Mouse (Mus musculus): ENCODE data around the gene Lrp2. TPM values are rescaled to one million over a fixed set of nuclear protein-coding genes. Genes with fewer than 3 reads are reported as not detected.

Gene Lrp2
- polyA plus RNA-seq, 1 experiment from 2014 or later: 0.08 TPM

DNA sequence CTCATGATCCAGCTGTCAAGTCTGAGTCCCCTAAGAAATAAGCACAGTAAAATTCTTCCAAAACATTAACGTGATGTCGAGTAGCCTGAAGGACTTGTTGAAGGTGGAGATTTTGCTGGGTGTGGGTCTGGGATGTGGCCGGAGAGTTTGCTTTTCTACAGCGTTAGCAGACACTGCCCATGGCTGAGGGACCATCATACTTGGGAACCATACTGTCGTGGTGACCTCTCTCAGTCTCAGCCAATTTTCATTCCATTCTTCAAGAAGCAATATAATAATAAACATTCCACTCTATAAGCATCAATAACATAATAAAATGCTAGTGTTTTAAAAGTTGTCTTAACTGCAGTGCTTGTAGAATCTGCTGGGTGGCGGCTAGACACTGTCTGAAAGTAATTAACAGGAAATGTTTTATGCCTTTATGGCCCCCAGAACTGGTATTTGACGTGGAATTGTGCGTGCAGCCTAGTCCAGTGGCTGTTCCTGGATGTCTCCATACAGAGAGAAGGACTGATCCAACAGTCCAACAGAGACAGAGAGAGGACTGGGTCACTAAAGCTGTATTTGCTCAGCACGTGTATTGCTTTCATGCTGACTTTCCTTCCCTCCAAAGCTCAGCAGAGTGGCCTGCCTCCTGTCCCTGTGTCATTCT, 190.1 kb downstream of the Lrp2 start:
- Histone ChIP-seq H3K36me3 (ENCODE audit: control insufficient read depth, insufficient read depth) (no peaks in the 10 kb centered on the region), H3K27me3 (ENCODE audit: control insufficient read depth, insufficient read depth, low read depth, low read length) (no peaks in the 10 kb centered on the region), H3K4me3 (ENCODE audit: low read depth, low read length) (no peak overlapping the region), H3K27ac (ENCODE audit: low read length) (no peak overlapping the region), H3K4me2 (ENCODE audit: low read depth, low read length) (no peak overlapping the region), H3K9ac (ENCODE audit: low read depth, low read length) (no peak overlapping the region), H3K4me1 (ENCODE audit: control insufficient read depth, low read depth, low read length) (no peaks in the 10 kb centered on the region), H3K9me3 (replicated peaks; ENCODE audit: control insufficient read depth, low read length) (no peaks in the 10 kb centered on the region)
- ATAC-seq (ENCODE audit: low read depth): no peak
- WGBS (ENCODE audit: insufficient replicate concordance): 62% methylated on average over 9 of the region's 9 CpGs

DNA sequence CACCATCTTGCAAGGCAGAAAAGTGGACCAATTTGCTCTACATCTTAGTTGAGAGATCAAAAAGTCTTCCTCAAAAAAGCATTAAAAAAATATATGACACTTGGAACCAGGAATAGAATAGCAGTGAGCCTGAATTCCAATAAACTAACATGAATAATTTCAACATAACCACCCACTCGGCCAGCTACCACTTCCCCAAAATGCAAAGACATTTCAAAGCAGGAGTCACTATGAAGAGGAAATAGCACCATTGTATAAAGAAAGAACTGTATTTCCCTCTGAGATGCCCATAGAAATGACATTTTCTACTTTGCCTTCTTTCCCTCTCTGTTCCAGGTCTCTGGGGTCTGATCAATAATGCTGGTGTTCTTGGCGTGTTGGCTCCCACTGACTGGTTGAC, 191.9 kb downstream of the Lrp2 start:
- H3K27ac ChIP-seq (ENCODE audit: low read length): no peak overlapping the region
- H3K4me3 ChIP-seq (ENCODE audit: low read depth, low read length): no peak overlapping the region
- 34% methylated on average over 2 of the region's 2 CpGs for WGBS (ENCODE audit: insufficient replicate concordance)
- no peaks in the 10 kb centered on the region for H3K27me3 ChIP-seq (ENCODE audit: control insufficient read depth, insufficient read depth, low read depth, low read length)
- H3K9me3 ChIP-seq (replicated peaks; ENCODE audit: control insufficient read depth, low read length): no peaks in the 10 kb centered on the region
- no peaks in the 10 kb centered on the region for H3K36me3 ChIP-seq (ENCODE audit: control insufficient read depth, insufficient read depth)
- no peak for ATAC-seq (ENCODE audit: low read depth)
- no peak overlapping the region for H3K9ac ChIP-seq (ENCODE audit: low read depth, low read length)
- no peak overlapping the region for H3K4me2 ChIP-seq (ENCODE audit: low read depth, low read length)
- no peaks in the 10 kb centered on the region for H3K4me1 ChIP-seq (ENCODE audit: control insufficient read depth, low read depth, low read length)

DNA sequence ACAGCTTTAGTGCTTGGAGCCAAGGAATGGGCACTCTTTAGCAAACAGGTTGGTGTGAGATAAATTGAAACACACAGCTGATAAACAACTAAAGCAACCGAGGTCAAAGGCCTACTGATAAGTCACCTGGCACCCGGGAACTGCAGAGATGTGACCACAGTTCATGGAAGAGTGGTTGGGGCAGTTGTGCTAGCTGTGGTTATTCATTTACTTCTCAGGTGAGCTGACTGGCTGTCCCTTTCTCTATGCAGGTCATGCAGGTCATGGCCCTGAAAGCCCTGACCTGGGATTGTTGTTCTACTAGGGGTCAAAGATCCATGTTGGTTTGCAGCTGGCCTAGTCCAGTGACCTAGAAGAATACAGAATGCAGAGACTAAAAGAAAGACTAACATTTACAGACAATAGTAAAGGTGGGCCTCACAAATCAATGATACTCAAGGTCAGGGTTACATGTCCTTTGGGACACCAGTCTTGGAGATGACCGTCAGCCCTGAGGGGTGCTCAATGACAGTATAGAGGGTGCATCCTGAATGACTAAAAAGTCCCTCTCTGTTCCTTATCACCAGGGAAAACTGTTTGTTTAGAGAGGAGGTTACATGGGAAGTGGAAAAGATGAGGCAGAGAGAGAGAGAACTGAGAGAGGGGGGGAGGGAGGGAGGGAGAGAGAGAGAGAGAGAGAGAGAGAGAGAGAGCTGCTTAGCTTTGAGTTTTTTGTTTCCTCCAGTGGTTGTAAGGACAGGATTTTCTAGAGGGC, 199.6 kb downstream of the Lrp2 start:
- no peaks in the 10 kb centered on the region for H3K36me3 ChIP-seq (ENCODE audit: control insufficient read depth, insufficient read depth)
- no peak overlapping the region for H3K4me3 ChIP-seq (ENCODE audit: low read depth, low read length)
- no peaks in the 10 kb centered on the region; the same call in 1 of the 2 replicates for H3K4me1 ChIP-seq (ENCODE audit: control insufficient read depth, low read depth, low read length)
- H3K27me3 ChIP-seq (ENCODE audit: control insufficient read depth, insufficient read depth, low read depth, low read length): no peaks in the 10 kb centered on the region
- no peak overlapping the region for H3K9ac ChIP-seq (ENCODE audit: low read depth, low read length)
- 37% methylated on average over 3 of the region's 3 CpGs for WGBS (ENCODE audit: insufficient replicate concordance)
- no peaks in the 10 kb centered on the region for H3K9me3 ChIP-seq (replicated peaks; ENCODE audit: control insufficient read depth, low read length)
- H3K4me2 ChIP-seq (ENCODE audit: low read depth, low read length): no peak overlapping the region
- peak overlapping the region; percentile 79 for H3K27ac ChIP-seq (ENCODE audit: low read length)
- peak; percentile 95 for ATAC-seq (ENCODE audit: low read depth)

DNA sequence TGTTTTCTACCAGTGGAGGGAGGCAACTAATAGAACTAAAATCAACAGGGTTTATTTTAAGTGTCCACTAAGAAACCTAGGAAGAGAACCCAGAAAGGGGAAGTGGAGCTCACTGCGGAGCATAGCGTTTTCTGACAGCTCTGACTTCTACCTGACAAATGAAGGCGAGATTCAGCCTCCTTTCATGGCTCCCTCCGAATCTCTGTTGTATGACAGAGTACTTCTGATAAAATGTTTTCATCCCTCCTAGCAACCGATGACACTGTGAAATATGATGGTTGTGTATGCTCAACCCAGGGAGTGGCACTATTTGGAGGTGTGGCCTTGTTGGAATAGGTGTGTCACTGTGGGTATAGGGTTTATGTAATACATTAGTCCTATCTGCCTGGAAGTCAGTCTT, 203.0 kb downstream of the Lrp2 start:
- H3K4me3 ChIP-seq (ENCODE audit: low read depth, low read length): no peak overlapping the region
- 25% methylated on average over 5 of the region's 5 CpGs for WGBS (ENCODE audit: insufficient replicate concordance)
- H3K27ac ChIP-seq (ENCODE audit: low read length): no peak overlapping the region
- H3K9ac ChIP-seq (ENCODE audit: low read depth, low read length): no peak overlapping the region
- no peak overlapping the region for H3K4me2 ChIP-seq (ENCODE audit: low read depth, low read length)
- H3K36me3 ChIP-seq (ENCODE audit: control insufficient read depth, insufficient read depth): no peaks in the 10 kb centered on the region
- no peaks in the 10 kb centered on the region for H3K9me3 ChIP-seq (replicated peaks; ENCODE audit: control insufficient read depth, low read length)
- no peaks in the 10 kb centered on the region for H3K27me3 ChIP-seq (ENCODE audit: control insufficient read depth, insufficient read depth, low read depth, low read length)
- ATAC-seq (ENCODE audit: low read depth): no peak
- H3K4me1 ChIP-seq (ENCODE audit: control insufficient read depth, low read depth, low read length): no peaks in the 10 kb centered on the region; the same call in 1 of the 2 replicates

DNA sequence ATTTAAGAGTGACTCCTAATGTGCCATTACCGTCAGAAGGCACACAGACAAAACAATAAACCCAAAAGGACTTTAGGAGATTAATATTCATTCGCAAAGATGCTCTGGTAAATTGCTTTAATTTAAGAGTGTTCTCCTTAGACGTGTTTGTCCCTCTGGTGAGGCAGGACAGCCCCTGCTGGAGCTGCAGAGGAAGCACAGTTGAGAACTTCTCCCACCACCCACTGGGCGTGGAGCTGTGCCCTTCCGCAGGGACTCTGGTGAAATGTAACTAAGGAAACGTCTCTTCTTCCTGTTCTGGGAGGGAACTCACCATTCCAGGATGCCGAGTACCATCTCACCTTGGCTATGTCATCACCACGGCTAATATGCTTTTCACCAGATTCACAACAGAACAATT, 204.1 kb downstream of the Lrp2 start:
- ATAC-seq (ENCODE audit: low read depth): no peak
- no peaks in the 10 kb centered on the region for H3K9me3 ChIP-seq (replicated peaks; ENCODE audit: control insufficient read depth, low read length)
- WGBS (ENCODE audit: insufficient replicate concordance): 27% methylated on average over 8 of the region's 8 CpGs
- H3K36me3 ChIP-seq (ENCODE audit: control insufficient read depth, insufficient read depth): no peaks in the 10 kb centered on the region
- no peak overlapping the region for H3K9ac ChIP-seq (ENCODE audit: low read depth, low read length)
- H3K4me3 ChIP-seq (ENCODE audit: low read depth, low read length): no peak overlapping the region
- no peak overlapping the region for H3K4me2 ChIP-seq (ENCODE audit: low read depth, low read length)
- no peaks in the 10 kb centered on the region for H3K4me1 ChIP-seq (ENCODE audit: control insufficient read depth, low read depth, low read length)
- H3K27me3 ChIP-seq (ENCODE audit: control insufficient read depth, insufficient read depth, low read depth, low read length): no peaks in the 10 kb centered on the region
- H3K27ac ChIP-seq (ENCODE audit: low read length): no peak overlapping the region

DNA sequence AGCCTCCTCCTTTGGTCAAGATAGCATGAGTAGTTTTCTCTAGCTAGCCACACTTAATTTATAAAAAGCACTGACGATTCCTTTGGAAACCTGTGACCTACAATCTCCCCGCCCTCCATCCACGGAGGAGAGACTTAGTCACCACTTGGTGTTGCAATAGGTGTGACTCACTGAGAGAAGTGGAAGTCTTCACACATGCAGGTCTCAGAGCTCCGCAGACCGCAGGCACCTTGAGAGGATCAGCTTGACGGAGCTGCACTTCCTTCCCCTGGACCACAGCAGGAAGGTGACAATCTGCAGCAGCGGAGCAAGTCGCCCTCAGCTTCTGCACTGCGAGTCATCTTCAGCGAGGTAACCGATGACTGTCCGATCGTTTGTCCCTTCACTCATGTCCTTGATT, 205.6 kb downstream of the Lrp2 start, which contains the start of gene Dhrs9:
Gene Dhrs9 (plus strand): TSS at position 165 of the 400 bp plus-strand sequence.
- Histone ChIP-seq H3K27ac (ENCODE audit: low read length) (no peak within 1 kb of the TSS), H3K4me2 (ENCODE audit: low read depth, low read length) (0 out of 2 replicates have a peak within 1 kb of the TSS, but pooled peaks have one; percentile 9), H3K27me3 (ENCODE audit: control insufficient read depth, insufficient read depth, low read depth, low read length) (no peaks in the 10 kb centered on the region), H3K4me1 (ENCODE audit: control insufficient read depth, low read depth, low read length) (no peaks in the 10 kb centered on the region), H3K4me3 (ENCODE audit: low read depth, low read length) (no peak within 1 kb of the TSS; the same call in 1 of the 2 replicates), H3K36me3 (ENCODE audit: control insufficient read depth, insufficient read depth) (no peaks in the 10 kb centered on the region), H3K9ac (ENCODE audit: low read depth, low read length) (no peak within 1 kb of the TSS), H3K9me3 (replicated peaks; ENCODE audit: control insufficient read depth, low read length) (no peaks in the 10 kb centered on the region)
- ATAC-seq (ENCODE audit: low read depth): peak; percentile 43; the same call in 1 of the 2 replicates
- 15% methylated on average over 13 of the region's 13 CpGs for WGBS (ENCODE audit: insufficient replicate concordance)

DNA sequence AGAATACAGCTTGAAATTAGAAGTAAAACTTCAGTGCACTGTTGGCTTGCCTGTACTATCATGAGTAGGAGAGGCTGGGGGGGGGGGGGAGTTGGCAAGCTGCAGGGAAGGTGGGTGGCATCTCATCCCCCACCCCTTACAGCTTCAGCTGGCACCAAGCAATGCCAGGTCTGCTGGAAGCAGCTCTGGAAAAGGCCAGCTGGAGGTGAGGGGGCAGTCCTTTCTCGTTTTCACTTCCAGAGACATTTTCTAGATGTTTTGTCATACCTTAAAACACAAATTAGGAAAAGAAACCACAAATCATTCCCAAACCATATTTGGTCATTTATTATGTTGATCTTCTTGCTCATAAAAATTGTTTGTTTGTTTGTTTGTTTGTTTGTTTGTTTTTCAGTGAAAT, 206.1 kb downstream of the Lrp2 start:
- Histone ChIP-seq H3K9ac (ENCODE audit: low read depth, low read length) (no peak overlapping the region), H3K27ac (ENCODE audit: low read length) (no peak overlapping the region), H3K4me2 (ENCODE audit: low read depth, low read length) (no peak overlapping the region), H3K4me3 (ENCODE audit: low read depth, low read length) (no peak overlapping the region), H3K27me3 (ENCODE audit: control insufficient read depth, insufficient read depth, low read depth, low read length) (no peaks in the 10 kb centered on the region), H3K36me3 (ENCODE audit: control insufficient read depth, insufficient read depth) (no peaks in the 10 kb centered on the region), H3K9me3 (replicated peaks; ENCODE audit: control insufficient read depth, low read length) (no peaks in the 10 kb centered on the region), H3K4me1 (ENCODE audit: control insufficient read depth, low read depth, low read length) (no peaks in the 10 kb centered on the region)
- WGBS (ENCODE audit: insufficient replicate concordance): 20% methylated on average over 1 of the region's 1 CpGs
- ATAC-seq (ENCODE audit: low read depth): no peak

DNA sequence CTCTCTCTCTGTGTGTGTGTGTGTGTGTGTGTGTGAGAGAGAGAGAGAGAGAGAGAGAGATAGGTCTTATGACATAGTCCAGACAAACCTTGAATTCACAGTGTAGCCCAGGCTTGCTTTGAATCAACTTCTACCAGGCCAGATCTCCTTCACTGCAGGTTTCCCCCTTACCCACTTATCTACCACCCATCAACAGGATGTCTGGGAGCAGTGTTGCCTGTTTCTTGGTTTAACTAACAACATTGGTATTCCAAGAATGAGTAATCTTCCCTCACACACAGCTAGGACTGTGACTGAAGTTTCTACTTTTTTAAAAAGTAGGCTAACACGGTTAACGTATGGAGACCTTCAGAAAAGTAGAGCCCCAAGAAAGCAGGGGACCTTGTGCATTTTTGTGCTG, 209.1 kb downstream of the Lrp2 start:
- H3K9ac ChIP-seq (ENCODE audit: low read depth, low read length): no peak overlapping the region
- H3K4me2 ChIP-seq (ENCODE audit: low read depth, low read length): no peak overlapping the region
- H3K27ac ChIP-seq (ENCODE audit: low read length): no peak overlapping the region
- no peaks in the 10 kb centered on the region for H3K9me3 ChIP-seq (replicated peaks; ENCODE audit: control insufficient read depth, low read length)
- H3K27me3 ChIP-seq (ENCODE audit: control insufficient read depth, insufficient read depth, low read depth, low read length): no peaks in the 10 kb centered on the region
- no peaks in the 10 kb centered on the region for H3K4me1 ChIP-seq (ENCODE audit: control insufficient read depth, low read depth, low read length)
- no peak for ATAC-seq (ENCODE audit: low read depth)
- WGBS (ENCODE audit: insufficient replicate concordance): 48% methylated on average over 2 of the region's 2 CpGs
- no peaks in the 10 kb centered on the region for H3K36me3 ChIP-seq (ENCODE audit: control insufficient read depth, insufficient read depth)
- no peak overlapping the region for H3K4me3 ChIP-seq (ENCODE audit: low read depth, low read length)

All from liver, embryonic 16.5 days (tissue).